Mouse (Mus musculus): Measurements from ENCODE around the gene Tbrg1.

DNA sequence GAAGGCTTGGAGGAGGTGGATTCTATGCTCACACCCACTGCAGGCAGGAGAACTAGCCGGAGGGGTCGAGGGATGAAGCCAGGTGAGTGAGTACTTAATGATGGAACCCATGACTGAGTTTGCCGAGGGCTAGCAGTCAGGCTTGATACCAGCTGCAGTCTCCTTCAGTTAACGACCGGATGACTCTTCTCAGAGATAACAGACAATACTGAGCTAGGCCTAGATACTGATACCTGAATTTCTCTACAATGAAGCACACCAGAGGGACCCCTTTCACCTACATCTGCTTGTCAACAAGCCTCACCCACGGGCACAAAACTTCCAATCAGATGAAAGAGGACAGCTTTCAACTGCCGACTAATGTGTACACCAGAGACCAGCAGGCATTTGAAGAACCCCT is 8.9 kb upstream of the Tbrg1 start:
- TF ChIP-seq POLR2A (IDR thresholded peaks at IDR 0.05; ENCODE audit: extremely low read depth, insufficient read depth, low read length) (no peak), CTCF (IDR thresholded peaks at IDR 0.05; ENCODE audit: low read depth, low read length) (no peak)
